Mouse (Mus musculus) midbrain, embryonic 13.5 days (tissue): ENCODE measurements around the gene Naif1. TPM values are rescaled to one million over a fixed set of nuclear protein-coding genes. Genes with fewer than 3 reads are reported as not detected.

ENCODE experiments used
- ATAC-seq: fragments of 200-750 bp; cut with Nextera tagmentation; 2 replicates; pipeline ENCODE4 v1.8.0; 2017; ENCODE audit warnings: mild to moderate bottlenecking, moderate TSS enrichment, moderate library complexity
- H3K27ac ChIP-seq: fragments of 300-500 bp; sonication (generic); 2 replicates; pipeline ENCODE4 v1.5.1; 2015; ENCODE audit warnings: inconsistent platforms, mild to moderate bottlenecking, moderate library complexity
- H3K27me3 ChIP-seq: fragments of 300-500 bp; sonication (generic); 2 replicates; pipeline ENCODE4 v1.6.1; 2015; ENCODE audit warnings: mild to moderate bottlenecking, inconsistent platforms
- H3K36me3 ChIP-seq: fragments of 300-500 bp; sonication (generic); 2 replicates; pipeline ENCODE4 v1.6.1; 2015; ENCODE audit warnings: mild to moderate bottlenecking, inconsistent platforms
- H3K4me1 ChIP-seq: fragments of 300-500 bp; sonication (generic); replicated peaks from 2 replicates; pipeline ENCODE4 v1.6.1; 2015; ENCODE audit warnings: inconsistent platforms
- H3K4me2 ChIP-seq: fragments of 300-500 bp; sonication (generic); replicated peaks from 2 replicates; pipeline ENCODE4 v1.6.1; 2015; ENCODE audit warnings: moderate library complexity, mild to moderate bottlenecking, inconsistent platforms
- H3K4me3 ChIP-seq: fragments of 300-500 bp; sonication (generic); replicated peaks from 2 replicates; pipeline ENCODE4 v1.5.1; 2015; ENCODE audit warnings: mild to moderate bottlenecking, inconsistent platforms
- H3K9ac ChIP-seq: fragments of 300-500 bp; sonication (generic); replicated peaks from 2 replicates; pipeline ENCODE4 v1.6.1; 2015; ENCODE audit warnings: mild to moderate bottlenecking, inconsistent platforms
- H3K9me3 ChIP-seq: fragments of 300-500 bp; sonication (generic); 2 replicates; pipeline ENCODE4 v1.6.1; 2016; ENCODE audit warnings: mild to moderate bottlenecking, inconsistent platforms
- WGBS: fragments of 180-500 bp; shearing (Covaris S2); methylation state at CpG from one replicate; pipeline ENCODE4 v1.1.7; 2015; 5-methylcytosine and 5-hydroxymethylcytosine counted together
- polyA plus RNA-seq: library from polyadenylated mRNA; unstranded; fragments of >200 nt; fragmentation: Nextera tagmentation; extraction: Ambion mirVana; gene quantifications from 2 replicates; pipeline ENCODE4 v1.2.1, GENCODE M21; 2015

The Naif1 gene
- polyA plus RNA-seq, 1 experiment from 2014 or later, result 6.1 TPM

- peaks cover 77% of the 10 kb centered on the region for H3K36me3 ChIP-seq
- WGBS, result 95% methylated on average over 12 of the region's 12 CpGs
Measured at GRCm38 (mm10) chr2:32418430-32419151, 31.7 kb upstream of the Naif1 start.

GRCm38 (mm10) chr2:32419359-32419758, 30.9 kb upstream of the Naif1 start:
- Histone ChIP-seq H3K4me2 (no peak overlapping the region), H3K4me3 (no peak overlapping the region), H3K27me3 (no peaks in the 10 kb centered on the region), H3K27ac (no peak overlapping the region), H3K36me3 (peaks cover 69% of the 10 kb centered on the region), H3K9me3 (no peaks in the 10 kb centered on the region), H3K9ac (no peak overlapping the region), H3K4me1 (peaks cover 20% of the 10 kb centered on the region)
- whole genome bisulfite sequencing, result 94% methylated on average over 3 of the region's 3 CpGs
- ATAC-seq, result no peak

More at GRCm38 (mm10) chr2:32418430-32419151, 31.7 kb upstream of the Naif1 start:
- peaks cover 13% of the 10 kb centered on the region for H3K4me1 ChIP-seq
- H3K4me2 ChIP-seq, result no peak overlapping the region
- no peak overlapping the region for H3K9ac ChIP-seq
- H3K27ac ChIP-seq, result no peak overlapping the region
- H3K27me3 ChIP-seq, result no peaks in the 10 kb centered on the region
- H3K4me3 ChIP-seq, result no peak overlapping the region
- no peak for ATAC-seq
- no peaks in the 10 kb centered on the region for H3K9me3 ChIP-seq

GRCm38 (mm10) chr2:32420066-32420608, 30.1 kb upstream of the Naif1 start:
- H3K4me2 ChIP-seq, result no peak overlapping the region
- H3K27me3 ChIP-seq, result no peaks in the 10 kb centered on the region
- peaks cover 61% of the 10 kb centered on the region for H3K36me3 ChIP-seq
- ATAC-seq, result no peak
- no peak overlapping the region for H3K4me3 ChIP-seq
- no peak overlapping the region for H3K9ac ChIP-seq
- H3K9me3 ChIP-seq, result no peaks in the 10 kb centered on the region
- 90% methylated on average over 12 of the region's 12 CpGs for WGBS
- H3K4me1 ChIP-seq, result peaks cover 28% of the 10 kb centered on the region
- H3K27ac ChIP-seq, result no peak overlapping the region

- H3K27me3 ChIP-seq, result no peaks in the 10 kb centered on the region
- H3K9ac ChIP-seq, result no peak overlapping the region
- peaks cover 56% of the 10 kb centered on the region for H3K36me3 ChIP-seq
- H3K4me2 ChIP-seq, result no peak overlapping the region
- ATAC-seq, result no peak
- H3K27ac ChIP-seq, result no peak overlapping the region
- peaks cover 28% of the 10 kb centered on the region for H3K4me1 ChIP-seq
- WGBS, result 88% methylated on average over 6 of the region's 6 CpGs
- H3K4me3 ChIP-seq, result no peak overlapping the region
- H3K9me3 ChIP-seq, result no peaks in the 10 kb centered on the region
Measured at GRCm38 (mm10) chr2:32420647-32421046, 29.6 kb upstream of the Naif1 start.

- 94% methylated on average over 6 of the region's 6 CpGs for WGBS
- Histone ChIP-seq H3K4me2 (no peak overlapping the region), H3K27ac (no peak overlapping the region), H3K9me3 (no peaks in the 10 kb centered on the region), H3K36me3 (peaks cover 44% of the 10 kb centered on the region), H3K9ac (no peak overlapping the region), H3K27me3 (no peaks in the 10 kb centered on the region), H3K4me1 (peaks cover 28% of the 10 kb centered on the region), H3K4me3 (no peak overlapping the region)
- ATAC-seq, result no peak
Measured at GRCm38 (mm10) chr2:32421851-32422251, 28.4 kb upstream of the Naif1 start.

GRCm38 (mm10) chr2:32423481-32424331, 26.6 kb upstream of the Naif1 start:
- peak overlapping the region; percentile 60 for H3K4me2 ChIP-seq
- peak overlapping the region; percentile 80 for H3K27ac ChIP-seq
- H3K4me1 ChIP-seq, result peaks cover 45% of the 10 kb centered on the region
- peak; percentile 89 for ATAC-seq
- H3K9ac ChIP-seq, result peak overlapping the region; percentile 56
- no peaks in the 10 kb centered on the region for H3K9me3 ChIP-seq
- H3K27me3 ChIP-seq, result no peaks in the 10 kb centered on the region
- peak overlapping the region; percentile 39 for H3K4me3 ChIP-seq
- 3% methylated on average over 14 of the region's 14 CpGs for WGBS
- H3K36me3 ChIP-seq, result peaks cover 26% of the 10 kb centered on the region

- Histone ChIP-seq H3K27me3 (no peaks in the 10 kb centered on the region), H3K4me2 (0 out of 2 replicates have a peak overlapping the region, but pooled peaks have one; percentile 60), H3K27ac (peak overlapping the region; percentile 80), H3K9ac (no peak overlapping the region), H3K9me3 (no peaks in the 10 kb centered on the region), H3K4me1 (peaks cover 56% of the 10 kb centered on the region), H3K4me3 (no peak overlapping the region), H3K36me3 (peaks cover 15% of the 10 kb centered on the region)
- ATAC-seq, result no peak
- 27% methylated on average over 3 of the region's 3 CpGs for WGBS
Measured at GRCm38 (mm10) chr2:32424796-32425195, 25.5 kb upstream of the Naif1 start.

GRCm38 (mm10) chr2:32425568-32425967, 24.7 kb upstream of the Naif1 start:
- peaks cover 7% of the 10 kb centered on the region for H3K36me3 ChIP-seq
- H3K27me3 ChIP-seq, result no peaks in the 10 kb centered on the region
- 78% methylated on average over 5 of the region's 5 CpGs for WGBS
- H3K9ac ChIP-seq, result no peak overlapping the region
- H3K4me3 ChIP-seq, result no peak overlapping the region
- H3K4me2 ChIP-seq, result no peak overlapping the region
- no peak for ATAC-seq
- no peak overlapping the region for H3K27ac ChIP-seq
- peaks cover 64% of the 10 kb centered on the region for H3K4me1 ChIP-seq
- no peaks in the 10 kb centered on the region for H3K9me3 ChIP-seq

GRCm38 (mm10) chr2:32426141-32426540, 24.1 kb upstream of the Naif1 start:
- Histone ChIP-seq H3K9me3 (no peaks in the 10 kb centered on the region), H3K27me3 (no peaks in the 10 kb centered on the region), H3K4me1 (peaks cover 65% of the 10 kb centered on the region), H3K9ac (no peak overlapping the region), H3K27ac (no peak overlapping the region), H3K4me2 (no peak overlapping the region), H3K4me3 (no peak overlapping the region), H3K36me3 (peaks cover 1% of the 10 kb centered on the region; the same call in 1 of the 2 replicates)
- ATAC-seq, result no peak
- WGBS, result 96% methylated on average over 1 of the region's 1 CpGs

- no peak overlapping the region; the same call in 1 of the 2 replicates for H3K9ac ChIP-seq
- no peak for ATAC-seq
- 85% methylated on average over 5 of the region's 5 CpGs for WGBS
Measured at GRCm38 (mm10) chr2:32427720-32428119, 22.5 kb upstream of the Naif1 start.

GRCm38 (mm10) chr2:32428262-32428722, 22.0 kb upstream of the Naif1 start:
- no peaks in the 10 kb centered on the region for H3K27me3 ChIP-seq
- peak overlapping the region; percentile 59 for H3K4me3 ChIP-seq
- H3K4me1 ChIP-seq, result peaks cover 64% of the 10 kb centered on the region
- H3K4me2 ChIP-seq, result peak overlapping the region; percentile 69
- H3K9me3 ChIP-seq, result no peaks in the 10 kb centered on the region
- H3K27ac ChIP-seq, result peak overlapping the region; percentile 87
- H3K36me3 ChIP-seq, result no peaks in the 10 kb centered on the region
- peak; percentile 70 for ATAC-seq
- WGBS, result 39% methylated on average over 8 of the region's 8 CpGs
- H3K9ac ChIP-seq, result peak overlapping the region; percentile 79

More at GRCm38 (mm10) chr2:32427720-32428119, 22.5 kb upstream of the Naif1 start:
- Histone ChIP-seq H3K4me2 (peak overlapping the region; percentile 69), H3K27ac (peak overlapping the region; percentile 87), H3K9me3 (no peaks in the 10 kb centered on the region), H3K27me3 (no peaks in the 10 kb centered on the region), H3K4me1 (peaks cover 70% of the 10 kb centered on the region), H3K4me3 (peak overlapping the region; percentile 59; the same call in 1 of the 2 replicates), H3K36me3 (no peaks in the 10 kb centered on the region)
